Mouse (Mus musculus): ENCODE data around the gene Slc44a1. TPM values are rescaled to one million over a fixed set of nuclear protein-coding genes. Genes with fewer than 3 reads are reported as not detected.
A peak's percentile ranks its signal among the peaks of the same experiment; 100 is the strongest.

The Slc44a1 gene
- polyA plus RNA-seq, 1 experiment from 2014 or later: 16.6 TPM

DNA sequence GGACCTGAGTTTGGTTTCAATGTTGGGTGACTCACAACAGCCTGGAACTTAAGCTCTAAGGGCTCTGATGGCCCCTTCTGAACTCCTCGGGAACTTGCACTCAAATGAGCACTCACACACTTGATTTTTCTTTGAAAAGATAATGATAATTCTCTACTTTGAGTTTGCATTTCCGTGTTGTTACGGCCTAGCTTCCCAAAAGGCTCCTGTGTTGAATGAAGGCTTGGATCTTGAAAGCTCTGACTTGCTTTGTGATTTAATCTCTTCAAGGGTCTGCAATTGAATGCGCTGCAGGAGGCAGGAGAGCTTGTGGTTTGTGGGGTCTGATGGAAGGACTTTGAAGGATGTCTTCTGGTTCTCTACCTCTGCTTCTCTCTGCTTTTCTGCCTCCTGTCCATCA is 13.1 kb upstream of the Slc44a1 start:
- ATAC-seq (ENCODE audit: low FRiP score) (no peak), DNase-seq (ENCODE audit: low spot score) (no peak)
- H3K4me3 ChIP-seq (replicated peaks; ENCODE audit: low read length): no peak overlapping the region
- no peaks in the 10 kb centered on the region for H3K9me3 ChIP-seq (ENCODE audit: control insufficient read depth, low read length)
- H3K27ac ChIP-seq: no peak overlapping the region
- H3K27me3 ChIP-seq (ENCODE audit: control insufficient read depth, insufficient read depth, low read length): no peaks in the 10 kb centered on the region
- H3K9ac ChIP-seq: no peak overlapping the region
- 83% methylated on average over 4 of the region's 4 CpGs for WGBS
- H3K36me3 ChIP-seq (replicated peaks; ENCODE audit: control insufficient read depth, insufficient read depth): no peaks in the 10 kb centered on the region
- H3K4me2 ChIP-seq (replicated peaks): no peak overlapping the region
- no peaks in the 10 kb centered on the region for H3K4me1 ChIP-seq (replicated peaks; ENCODE audit: control insufficient read depth, insufficient read depth, low read length)

- Histone ChIP-seq H3K4me3 (replicated peaks; ENCODE audit: low read length) (no peak overlapping the region), H3K4me2 (replicated peaks) (no peak overlapping the region), H3K36me3 (replicated peaks; ENCODE audit: control insufficient read depth, insufficient read depth) (no peaks in the 10 kb centered on the region), H3K4me1 (replicated peaks; ENCODE audit: control insufficient read depth, insufficient read depth, low read length) (no peaks in the 10 kb centered on the region), H3K9me3 (ENCODE audit: control insufficient read depth, low read length) (no peaks in the 10 kb centered on the region), H3K27ac (no peak overlapping the region), H3K9ac (no peak overlapping the region), H3K27me3 (ENCODE audit: control insufficient read depth, insufficient read depth, low read length) (no peaks in the 10 kb centered on the region)
- DNase-seq (ENCODE audit: low spot score) (no peak), ATAC-seq (ENCODE audit: low FRiP score) (no peak)
- WGBS: 52% methylated on average over 6 of the region's 6 CpGs
These were observed 9.7 kb upstream of the Slc44a1 start for GRCm38 (mm10) chr4:53430522-53430921.

GRCm38 (mm10) chr4:53431585-53432234 is 8.5 kb upstream of the Slc44a1 start:
- Histone ChIP-seq H3K4me1 (replicated peaks; ENCODE audit: control insufficient read depth, insufficient read depth, low read length) (no peaks in the 10 kb centered on the region), H3K36me3 (replicated peaks; ENCODE audit: control insufficient read depth, insufficient read depth) (no peaks in the 10 kb centered on the region), H3K9ac (no peak overlapping the region), H3K9me3 (ENCODE audit: control insufficient read depth, low read length) (no peaks in the 10 kb centered on the region), H3K4me2 (replicated peaks) (no peak overlapping the region), H3K4me3 (replicated peaks; ENCODE audit: low read length) (no peak overlapping the region), H3K27ac (no peak overlapping the region), H3K27me3 (ENCODE audit: control insufficient read depth, insufficient read depth, low read length) (no peaks in the 10 kb centered on the region)
- WGBS: 89% methylated on average over 8 of the region's 10 CpGs
- ATAC-seq (ENCODE audit: low FRiP score) (no peak), DNase-seq (ENCODE audit: low spot score) (no peak)

GRCm38 (mm10) chr4:53437110-53437755 is 3.0 kb upstream of the Slc44a1 start:
- no peak for DNase-seq (ENCODE audit: low spot score)
- H3K27ac ChIP-seq: no peak overlapping the region
- H3K4me3 ChIP-seq (replicated peaks; ENCODE audit: low read length): no peak overlapping the region
- H3K4me1 ChIP-seq (replicated peaks; ENCODE audit: control insufficient read depth, insufficient read depth, low read length): peaks cover 10% of the 10 kb centered on the region
- H3K9me3 ChIP-seq (ENCODE audit: control insufficient read depth, low read length): no peaks in the 10 kb centered on the region
- no peaks in the 10 kb centered on the region for H3K36me3 ChIP-seq (replicated peaks; ENCODE audit: control insufficient read depth, insufficient read depth)
- H3K9ac ChIP-seq: no peak overlapping the region; the same call in 1 of the 2 replicates
- no peak for ATAC-seq (ENCODE audit: low FRiP score)
- 42% methylated on average over 10 of the region's 10 CpGs for WGBS
- no peaks in the 10 kb centered on the region for H3K27me3 ChIP-seq (ENCODE audit: control insufficient read depth, insufficient read depth, low read length)
- H3K4me2 ChIP-seq (replicated peaks): no peak overlapping the region

GRCm38 (mm10) chr4:53438386-53438785 is 1.8 kb upstream of the Slc44a1 start:
- no peak overlapping the region for H3K27ac ChIP-seq
- H3K4me3 ChIP-seq (replicated peaks; ENCODE audit: low read length): no peak overlapping the region
- no peak overlapping the region for H3K9ac ChIP-seq
- H3K4me2 ChIP-seq (replicated peaks): no peak overlapping the region
- ATAC-seq (ENCODE audit: low FRiP score) (no peak), DNase-seq (ENCODE audit: low spot score) (no peak)
- H3K4me1 ChIP-seq (replicated peaks; ENCODE audit: control insufficient read depth, insufficient read depth, low read length): peaks cover 16% of the 10 kb centered on the region
- 83% methylated on average over 2 of the region's 2 CpGs for WGBS
- no peaks in the 10 kb centered on the region for H3K9me3 ChIP-seq (ENCODE audit: control insufficient read depth, low read length)
- no peaks in the 10 kb centered on the region for H3K27me3 ChIP-seq (ENCODE audit: control insufficient read depth, insufficient read depth, low read length)
- H3K36me3 ChIP-seq (replicated peaks; ENCODE audit: control insufficient read depth, insufficient read depth): no peaks in the 10 kb centered on the region

DNA sequence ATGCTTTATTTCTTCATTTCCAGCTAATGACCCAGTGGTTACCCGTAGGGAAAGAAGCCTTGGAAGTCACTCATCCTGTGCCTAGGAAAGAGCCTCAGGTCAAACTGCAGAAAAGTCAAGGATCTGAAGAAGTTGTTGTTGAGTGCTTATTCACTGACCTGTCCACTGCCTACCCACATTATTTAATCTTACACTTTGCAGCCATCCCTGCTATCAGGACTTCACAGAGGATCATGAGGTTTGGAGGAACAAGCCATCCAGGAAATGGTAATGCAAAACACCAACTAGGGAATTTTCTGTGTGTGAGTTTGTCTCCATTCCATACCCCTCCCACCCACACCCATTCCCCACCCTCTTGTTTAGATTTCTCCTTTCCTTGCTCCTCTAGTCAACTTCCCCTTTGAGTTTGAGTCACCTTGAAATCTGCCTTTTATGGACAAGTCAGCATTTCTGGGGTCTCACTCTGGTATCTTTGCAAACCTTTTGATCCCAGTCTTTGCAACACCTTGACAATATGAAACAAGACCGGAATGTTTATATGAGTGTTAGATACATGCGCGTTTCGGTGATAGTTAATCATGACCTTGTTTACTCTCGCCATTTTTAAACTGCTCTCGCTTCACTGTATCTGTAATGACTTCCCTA is 1.3 kb upstream of the Slc44a1 start:
- Histone ChIP-seq H3K4me2 (replicated peaks) (peak overlapping the region; percentile 98), H3K4me1 (replicated peaks; ENCODE audit: control insufficient read depth, insufficient read depth, low read length) (peaks cover 16% of the 10 kb centered on the region), H3K27ac (no peak overlapping the region), H3K9ac (peak overlapping the region; percentile 81; the same call in 1 of the 2 replicates), H3K9me3 (ENCODE audit: control insufficient read depth, low read length) (no peaks in the 10 kb centered on the region), H3K4me3 (replicated peaks; ENCODE audit: low read length) (0 out of 2 replicates have a peak overlapping the region, but pooled peaks have one; percentile 85), H3K27me3 (ENCODE audit: control insufficient read depth, insufficient read depth, low read length) (no peaks in the 10 kb centered on the region), H3K36me3 (replicated peaks; ENCODE audit: control insufficient read depth, insufficient read depth) (no peaks in the 10 kb centered on the region)
- no peak for ATAC-seq (ENCODE audit: low FRiP score)
- no peak for DNase-seq (ENCODE audit: low spot score)
- 86% methylated on average over 7 of the region's 7 CpGs for WGBS

GRCm38 (mm10) chr4:53439636-53440009 is 590 bp upstream of the Slc44a1 start:
- Histone ChIP-seq H3K4me2 (replicated peaks) (peak overlapping the region; percentile 98), H3K4me3 (replicated peaks; ENCODE audit: low read length) (peak overlapping the region; percentile 85), H3K27ac (peak overlapping the region; percentile 86), H3K36me3 (replicated peaks; ENCODE audit: control insufficient read depth, insufficient read depth) (no peaks in the 10 kb centered on the region), H3K27me3 (ENCODE audit: control insufficient read depth, insufficient read depth, low read length) (no peaks in the 10 kb centered on the region), H3K9ac (peak overlapping the region; percentile 81), H3K9me3 (ENCODE audit: control insufficient read depth, low read length) (no peaks in the 10 kb centered on the region), H3K4me1 (replicated peaks; ENCODE audit: control insufficient read depth, insufficient read depth, low read length) (peaks cover 16% of the 10 kb centered on the region)
- 23% methylated on average over 8 of the region's 9 CpGs for WGBS
- DNase-seq (ENCODE audit: low spot score) (no peak), ATAC-seq (ENCODE audit: low FRiP score) (no peak)

DNA sequence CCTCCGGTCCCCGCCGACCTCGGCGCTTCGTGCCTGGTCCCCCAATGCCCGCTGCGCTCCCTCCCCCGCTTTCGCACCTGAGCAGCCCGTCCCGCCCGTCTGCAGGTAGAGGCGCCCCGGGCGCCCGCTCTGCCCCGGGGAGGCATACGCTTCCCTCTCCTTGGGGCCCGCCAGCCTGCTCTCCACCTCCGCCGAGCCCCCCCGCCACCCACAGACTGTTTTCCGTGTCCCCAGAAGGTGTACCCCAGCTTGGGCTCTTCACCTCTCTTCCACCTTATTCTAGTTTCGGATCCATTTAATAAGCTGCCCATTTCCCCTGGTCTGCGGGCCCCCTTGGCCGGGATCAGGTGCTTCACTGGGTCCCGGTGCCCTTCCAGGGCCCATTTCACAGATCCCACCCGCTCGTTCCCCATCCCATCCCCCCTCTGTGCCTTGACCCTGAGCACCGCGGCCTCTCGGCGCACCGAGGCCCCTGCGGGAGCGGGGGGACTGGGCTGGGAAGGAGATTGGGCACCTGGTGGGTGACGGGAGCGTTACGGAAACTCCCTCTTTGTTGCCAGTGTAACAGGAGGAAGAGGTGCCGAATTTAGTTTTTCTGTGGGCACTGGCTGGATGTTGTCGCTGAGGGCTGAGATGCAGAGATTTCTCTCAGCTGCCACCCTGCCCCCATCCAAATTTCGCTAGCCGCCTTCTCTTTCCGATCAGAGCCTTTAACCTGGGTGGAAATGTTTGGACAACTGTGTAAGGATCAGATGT is 781 bp downstream of the Slc44a1 start:
- no peaks in the 10 kb centered on the region for H3K9me3 ChIP-seq (ENCODE audit: control insufficient read depth, low read length)
- under 1% methylated on average over 43 of the region's 45 CpGs for WGBS
- no peaks in the 10 kb centered on the region for H3K36me3 ChIP-seq (replicated peaks; ENCODE audit: control insufficient read depth, insufficient read depth)
- peak overlapping the region; percentile 81 for H3K9ac ChIP-seq
- peak overlapping the region; percentile 98 for H3K4me2 ChIP-seq (replicated peaks)
- ATAC-seq (ENCODE audit: low FRiP score) (peak; percentile 25), DNase-seq (ENCODE audit: low spot score) (peak; percentile 45)
- peak overlapping the region; percentile 85 for H3K4me3 ChIP-seq (replicated peaks; ENCODE audit: low read length)
- H3K4me1 ChIP-seq (replicated peaks; ENCODE audit: control insufficient read depth, insufficient read depth, low read length): peaks cover 16% of the 10 kb centered on the region
- no peaks in the 10 kb centered on the region for H3K27me3 ChIP-seq (ENCODE audit: control insufficient read depth, insufficient read depth, low read length)
- H3K27ac ChIP-seq: peak overlapping the region; percentile 86

DNA sequence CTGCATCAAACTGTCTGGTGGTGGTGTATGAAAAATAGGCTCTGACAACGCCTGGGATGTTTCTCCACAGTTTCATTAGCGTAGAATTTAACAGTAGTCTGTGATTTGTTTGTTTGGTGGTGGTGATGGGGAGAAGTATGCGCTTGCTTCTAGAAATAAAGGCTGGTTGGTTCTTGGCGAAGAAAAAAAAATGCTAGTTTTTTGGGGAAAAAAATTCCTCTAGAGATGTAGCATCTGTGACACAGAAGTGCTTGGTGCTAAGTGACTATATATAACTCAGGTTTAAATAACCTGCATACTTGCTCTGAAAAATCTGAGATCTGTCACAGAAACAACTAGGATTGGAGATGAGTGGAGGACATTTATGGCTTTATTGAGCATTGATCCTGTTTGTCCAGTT is 1.5 kb downstream of the Slc44a1 start:
- DNase-seq (ENCODE audit: low spot score) (no peak), ATAC-seq (ENCODE audit: low FRiP score) (no peak)
- peak overlapping the region; percentile 81 for H3K9ac ChIP-seq
- no peaks in the 10 kb centered on the region for H3K27me3 ChIP-seq (ENCODE audit: control insufficient read depth, insufficient read depth, low read length)
- H3K4me2 ChIP-seq (replicated peaks): peak overlapping the region; percentile 98
- no peak overlapping the region for H3K27ac ChIP-seq
- H3K4me1 ChIP-seq (replicated peaks; ENCODE audit: control insufficient read depth, insufficient read depth, low read length): peaks cover 16% of the 10 kb centered on the region
- H3K4me3 ChIP-seq (replicated peaks; ENCODE audit: low read length): peak overlapping the region; percentile 85
- H3K9me3 ChIP-seq (ENCODE audit: control insufficient read depth, low read length): no peaks in the 10 kb centered on the region
- no peaks in the 10 kb centered on the region for H3K36me3 ChIP-seq (replicated peaks; ENCODE audit: control insufficient read depth, insufficient read depth)
- 32% methylated on average over 4 of the region's 4 CpGs for WGBS
